Mouse (Mus musculus): ENCODE results near the gene Cycs.
"Not testable (repeated sequence)": the region's sequence is repeated elsewhere in the genome, so short reads cannot be mapped to it uniquely, and the experiment has no call there.

The Cycs gene

DNA sequence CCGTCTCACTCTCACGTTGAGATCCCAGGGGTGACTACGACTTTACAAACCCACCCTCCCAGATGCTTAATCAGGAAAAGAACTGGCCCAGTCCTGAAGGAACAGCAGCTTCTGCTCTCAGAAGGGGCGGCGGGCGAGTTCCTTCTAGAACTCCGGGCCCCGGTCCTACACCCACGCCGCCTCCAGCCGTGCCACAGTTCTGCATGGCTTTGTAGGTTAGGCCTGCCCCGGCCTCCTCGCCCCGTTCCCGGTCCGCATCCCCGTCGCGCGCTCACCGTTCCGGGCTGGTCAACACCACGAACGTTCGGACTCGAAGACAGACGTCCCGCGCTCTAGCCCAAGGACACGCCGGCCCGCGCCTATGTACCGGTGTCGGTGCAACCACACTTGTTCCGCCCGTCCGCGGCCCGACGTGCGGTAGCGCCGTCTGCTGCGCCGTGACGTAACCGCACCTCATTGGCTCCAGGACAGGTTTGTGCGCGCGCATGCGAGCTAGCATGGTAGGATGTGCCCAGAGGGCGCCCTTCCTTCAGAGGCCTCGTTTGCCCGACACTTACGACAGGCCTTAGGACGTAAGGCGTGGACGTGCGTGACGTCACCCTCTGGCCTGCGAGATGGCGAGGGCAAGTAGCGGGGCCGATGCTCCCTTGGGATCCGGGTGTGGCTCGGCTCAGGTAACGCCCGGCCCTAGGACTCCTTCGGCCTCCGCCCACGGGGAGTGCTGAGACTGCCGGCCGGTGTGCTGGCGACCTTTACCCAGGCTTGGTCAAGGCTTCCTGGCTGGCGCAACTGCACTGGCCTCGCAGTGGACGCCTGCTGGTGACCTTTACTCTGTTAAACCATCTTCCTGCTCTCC is at the start of gene Cycs:
TSS of gene Cycs (minus strand) at position 398 of the 856 bp plus-strand sequence.
- peak; percentile 99 for DNase-seq (ENCODE audit: low spot score)

DNA sequence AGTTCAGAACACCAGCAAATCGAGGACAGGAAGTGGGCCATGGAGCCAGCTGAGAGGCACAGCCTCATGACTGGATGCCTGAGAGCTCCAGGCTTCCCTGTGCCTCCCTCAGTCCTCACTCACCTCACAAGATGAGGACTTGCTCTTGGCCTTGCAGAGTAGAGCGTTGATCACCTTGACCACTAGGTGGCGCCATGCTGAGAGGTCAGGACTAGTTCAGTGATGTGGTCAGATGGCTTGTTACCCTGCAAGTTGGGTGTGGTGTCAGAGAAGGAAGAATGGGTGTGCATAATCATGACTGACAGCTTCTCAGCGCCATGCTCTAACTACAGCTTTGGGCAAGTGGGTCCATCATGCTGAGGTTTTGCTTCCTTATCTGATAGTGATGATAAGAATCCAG is 35.3 kb upstream of the Cycs start:
- DNase-seq (ENCODE audit: low spot score), result peak; percentile 39

DNA sequence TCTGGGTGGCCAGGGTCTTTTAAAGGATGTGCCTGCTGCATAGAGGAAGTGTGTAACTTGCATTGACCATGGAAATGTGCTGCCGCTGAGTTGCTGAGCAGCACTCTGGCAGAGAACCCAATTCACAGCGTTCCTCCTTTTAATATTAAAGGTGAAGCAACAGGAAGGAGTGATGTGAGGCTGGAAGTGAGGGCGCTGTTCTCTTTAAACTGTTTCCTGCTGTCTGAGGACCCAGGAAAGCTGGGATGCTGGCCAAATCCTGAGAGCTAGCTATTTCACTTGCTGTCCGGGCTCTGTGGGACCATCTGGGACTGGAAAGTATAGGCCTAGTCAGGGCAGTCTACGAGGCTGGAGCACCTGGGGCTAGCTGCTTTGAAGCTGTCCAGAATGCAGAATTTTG is 32.2 kb upstream of the Cycs start:
- DNase-seq (ENCODE audit: low spot score), result no peak

DNA sequence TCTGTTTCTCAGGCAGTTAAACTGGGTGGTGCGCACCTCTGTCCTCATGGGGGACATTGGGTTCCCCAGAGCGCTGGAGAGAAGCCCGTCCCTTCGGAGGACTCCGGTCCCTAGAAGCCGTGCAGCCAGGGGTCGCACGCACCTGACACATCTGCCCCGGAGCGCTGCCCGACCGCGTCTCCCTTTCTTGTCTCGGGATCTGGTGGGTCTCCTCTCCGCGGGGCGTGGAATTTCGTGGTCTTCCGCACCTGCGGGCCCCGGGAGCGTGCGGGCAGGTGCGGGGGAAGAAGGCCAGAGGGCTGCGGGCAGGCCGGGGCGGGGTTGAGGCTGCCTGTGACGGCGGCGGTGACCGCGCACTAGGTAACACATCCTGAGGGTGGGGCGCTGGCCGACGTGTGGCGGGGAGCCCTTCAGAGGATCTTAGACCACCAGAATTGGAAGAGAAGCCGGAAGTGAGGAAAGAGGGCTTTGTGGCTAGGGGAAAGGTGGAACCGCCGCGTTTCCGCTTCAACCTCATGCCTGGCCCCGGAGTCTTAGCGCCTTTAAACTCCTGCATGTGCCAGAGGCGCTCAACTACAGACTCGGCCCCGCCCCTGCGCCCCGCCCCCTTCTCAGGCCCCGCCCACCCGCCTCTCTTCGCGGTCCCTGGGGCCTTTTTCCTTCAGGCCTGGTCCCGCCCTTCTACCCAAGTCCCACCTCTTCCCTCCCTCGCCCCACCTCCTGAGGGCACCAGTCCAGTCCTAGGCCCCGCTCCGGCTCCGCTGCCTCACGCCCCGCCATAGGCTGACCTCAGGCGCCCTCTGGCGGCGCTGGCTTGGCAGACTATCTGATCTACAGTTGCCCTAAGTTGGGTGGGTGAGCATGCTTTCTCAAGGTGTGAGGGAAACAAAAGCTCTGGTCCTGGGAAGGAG is 30.2 kb upstream of the Cycs start, which contains the start of gene 4921507P07Rik:
TSS of gene 4921507P07Rik (minus strand) at position 332 of the 911 bp plus-strand sequence.
- peak; percentile 87 for DNase-seq (ENCODE audit: low spot score)

DNA sequence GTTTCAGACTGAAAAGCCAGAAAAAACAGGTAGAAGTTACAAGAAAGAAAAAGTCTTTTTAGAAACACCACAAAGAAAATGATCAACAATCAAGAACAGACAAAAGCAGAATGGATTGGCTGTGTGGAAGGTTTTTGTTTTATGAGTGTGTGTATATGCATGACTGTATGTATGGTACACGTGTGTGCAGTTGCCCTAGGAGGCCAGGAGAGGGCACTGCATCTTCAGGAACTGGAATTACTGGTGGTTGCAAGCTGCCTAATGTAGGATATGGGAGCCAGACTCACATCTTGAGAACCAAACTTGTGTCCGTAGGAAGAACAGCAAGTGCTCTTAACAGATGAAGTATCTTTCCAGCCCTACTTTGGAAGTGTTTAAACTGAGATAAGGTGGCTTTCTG is 28.0 kb upstream of the Cycs start:
- DNase-seq (ENCODE audit: low spot score), result no peak

DNA sequence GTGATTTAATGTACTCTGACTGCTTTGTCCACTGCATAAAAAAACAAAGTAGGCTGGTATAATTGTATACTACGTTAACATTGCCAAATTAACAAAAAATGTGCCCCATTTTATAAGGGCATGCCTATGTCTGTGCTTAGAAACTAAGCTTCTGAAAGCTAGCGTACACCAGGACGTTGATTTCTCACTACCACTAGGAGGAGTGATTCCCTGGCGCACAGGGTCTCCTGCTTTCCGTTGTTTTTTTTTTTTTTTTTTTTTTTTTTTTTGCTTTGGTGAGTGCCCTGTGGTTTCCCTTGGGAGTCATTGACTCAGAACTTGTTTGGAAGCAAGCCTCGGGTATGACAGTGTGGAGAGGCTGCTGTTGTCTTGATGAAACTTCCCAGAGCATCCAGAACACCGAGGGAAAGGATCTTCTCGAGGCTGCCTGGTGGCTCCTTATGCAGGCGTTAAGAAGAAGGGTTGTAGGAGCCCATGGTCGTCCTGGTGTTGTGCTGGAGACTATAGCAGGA is 27.1 kb upstream of the Cycs start:
- no peak for DNase-seq (ENCODE audit: low spot score)

DNA sequence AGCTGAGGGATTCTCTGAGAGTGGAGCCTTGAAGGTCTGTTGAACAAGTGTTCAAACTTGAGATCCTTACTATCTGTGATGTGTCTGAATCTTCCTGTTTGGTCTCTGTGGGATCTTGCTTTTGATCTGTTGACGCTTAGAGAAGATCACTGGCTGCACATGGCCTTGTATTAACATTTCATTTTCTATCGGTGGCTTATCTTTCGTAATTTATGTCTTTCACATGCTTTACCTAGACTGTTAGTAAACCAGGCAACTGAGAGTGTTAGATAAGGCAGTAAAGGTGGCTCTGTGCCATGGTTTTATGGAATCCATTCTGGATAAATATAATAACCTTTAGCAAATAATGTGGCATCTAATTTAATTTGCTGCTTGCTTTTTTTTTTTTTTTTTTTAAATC is 23.9 kb upstream of the Cycs start:
- no peak for DNase-seq (ENCODE audit: low spot score)

DNA sequence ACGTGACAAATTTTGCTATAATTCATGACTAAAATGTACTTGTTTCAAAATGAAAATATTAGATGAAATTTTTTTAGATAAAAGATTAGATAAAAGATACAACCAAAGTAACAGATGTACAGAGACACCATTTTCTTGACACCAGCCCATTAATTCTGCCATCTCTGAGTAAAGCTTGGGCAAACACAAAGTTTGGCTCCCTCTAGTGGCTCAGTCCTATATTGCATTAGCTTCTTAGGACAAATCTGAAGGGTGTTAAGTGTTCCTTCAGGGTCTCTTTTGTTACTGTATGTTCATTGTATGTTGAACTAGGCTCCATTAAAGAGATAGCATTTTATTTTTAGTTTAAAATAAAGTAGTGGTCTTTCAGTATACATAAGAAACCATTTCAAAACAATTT is 21.9 kb upstream of the Cycs start:
- DNase-seq (ENCODE audit: low spot score), result no peak

DNA sequence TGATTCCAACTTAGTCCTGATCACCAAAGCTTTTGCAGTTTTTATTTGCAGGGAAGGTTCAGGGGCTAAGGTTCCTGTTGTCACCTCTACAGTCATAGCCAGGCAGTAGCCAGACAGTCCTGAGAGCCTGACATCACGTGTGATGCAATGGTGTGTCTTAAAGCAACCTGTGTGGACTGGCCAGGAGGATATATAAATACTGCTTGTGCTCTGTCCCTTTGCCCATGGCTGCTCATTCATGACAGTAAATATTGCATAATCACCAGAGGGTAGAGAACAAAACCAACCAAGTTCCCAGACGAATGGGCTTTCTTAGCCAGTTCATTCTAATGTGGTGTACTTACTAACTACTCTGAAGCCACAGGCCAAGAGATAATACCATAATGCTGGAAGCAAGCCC is 21.1 kb upstream of the Cycs start:
- no peak for DNase-seq (ENCODE audit: low spot score)

DNA sequence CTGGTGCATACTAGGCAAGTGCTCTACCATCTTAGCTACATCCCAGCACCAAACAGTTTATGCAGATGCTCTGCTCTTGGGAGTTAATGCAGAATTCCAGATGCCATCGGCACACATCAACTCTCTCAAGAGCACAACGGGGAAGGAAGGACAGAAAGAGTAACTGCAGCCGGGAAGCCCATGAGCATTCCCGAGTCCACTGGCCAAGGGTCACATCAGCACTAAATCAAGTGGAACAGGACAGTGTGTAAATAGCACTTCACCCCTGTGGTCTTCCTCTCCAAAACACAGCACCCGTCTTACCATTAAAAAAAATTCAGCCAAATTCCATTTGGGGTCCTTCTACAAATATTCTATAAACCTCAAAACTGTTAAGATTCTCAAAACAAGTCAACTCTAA is 20.0 kb upstream of the Cycs start:
- DNase-seq (ENCODE audit: low spot score), result no peak

DNA sequence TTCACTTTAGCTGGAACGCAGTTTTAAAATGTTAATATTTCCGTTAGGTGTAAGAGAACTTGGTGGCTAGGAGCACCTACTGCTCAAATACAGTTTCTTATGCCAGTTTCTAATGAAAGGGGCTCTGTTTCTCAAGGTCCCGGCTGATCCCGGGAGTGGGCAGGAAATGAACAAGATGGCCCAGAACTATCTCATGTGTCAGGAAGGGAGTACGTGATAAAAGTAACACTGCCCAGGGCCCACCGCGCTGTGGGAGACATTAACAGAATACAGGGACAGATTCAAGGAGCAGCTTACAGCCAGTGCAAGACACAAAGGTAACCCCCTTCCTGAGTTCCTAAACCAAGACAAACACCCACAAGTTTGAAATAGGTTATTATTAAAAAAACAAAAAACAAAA is 19.4 kb upstream of the Cycs start:
- DNase-seq (ENCODE audit: low spot score), result no peak

DNA sequence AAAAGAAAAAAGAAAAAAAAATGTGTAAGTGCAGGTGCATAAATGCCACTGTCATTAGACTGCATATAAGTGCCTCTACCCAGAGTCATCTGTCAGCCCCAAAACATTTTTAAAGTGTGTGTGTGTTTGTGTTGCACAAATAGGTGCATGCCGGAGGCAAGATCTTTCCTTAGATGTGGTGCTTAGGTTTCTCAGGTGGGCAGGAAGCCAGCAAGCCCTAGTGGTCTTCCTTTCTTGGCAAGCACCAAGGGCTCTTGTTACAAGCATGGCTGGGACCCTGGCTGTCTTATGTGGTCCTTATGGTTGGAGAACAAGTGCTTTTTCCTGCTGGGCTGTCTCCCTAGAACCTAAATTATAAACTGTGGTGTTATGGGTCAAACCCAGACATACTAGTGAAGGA is 5.3 kb upstream of the Cycs start:
- no peak for DNase-seq (ENCODE audit: low spot score)

DNA sequence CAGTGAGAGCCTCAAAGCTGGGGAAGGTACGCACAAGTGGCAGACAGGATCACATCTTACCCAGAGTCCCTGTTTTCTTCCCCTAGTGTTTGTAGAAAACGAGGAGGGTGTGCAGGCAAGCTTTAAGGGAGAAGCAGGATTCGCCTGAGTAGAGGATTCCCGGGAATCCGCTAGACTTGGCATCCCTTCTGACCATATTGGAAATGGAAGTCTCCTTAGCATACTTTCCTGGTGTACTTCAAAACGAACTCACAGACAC is 588 bp upstream of the Cycs start:
- DNase-seq (ENCODE audit: low spot score), result no peak

DNA sequence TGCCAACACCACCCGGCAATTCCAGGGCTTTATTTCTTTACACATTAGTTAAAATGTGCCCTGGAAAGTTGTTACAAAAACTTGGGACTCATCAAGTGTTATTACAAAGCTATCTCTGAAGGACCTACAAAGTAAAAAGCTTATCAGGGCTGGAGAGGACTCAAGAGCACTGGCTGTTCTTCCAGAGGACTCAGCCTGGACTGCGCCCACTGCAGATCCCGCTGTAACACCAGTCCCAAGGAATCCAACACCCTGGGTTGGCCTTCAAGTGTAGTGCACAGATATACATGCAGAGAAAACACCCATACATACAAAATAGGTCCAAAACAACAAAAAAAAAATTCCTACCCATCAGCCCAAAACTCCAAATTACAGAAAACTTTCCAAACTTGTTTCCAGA is 2.7 kb downstream of the Cycs start:
- no peak for DNase-seq (ENCODE audit: low spot score)

DNA sequence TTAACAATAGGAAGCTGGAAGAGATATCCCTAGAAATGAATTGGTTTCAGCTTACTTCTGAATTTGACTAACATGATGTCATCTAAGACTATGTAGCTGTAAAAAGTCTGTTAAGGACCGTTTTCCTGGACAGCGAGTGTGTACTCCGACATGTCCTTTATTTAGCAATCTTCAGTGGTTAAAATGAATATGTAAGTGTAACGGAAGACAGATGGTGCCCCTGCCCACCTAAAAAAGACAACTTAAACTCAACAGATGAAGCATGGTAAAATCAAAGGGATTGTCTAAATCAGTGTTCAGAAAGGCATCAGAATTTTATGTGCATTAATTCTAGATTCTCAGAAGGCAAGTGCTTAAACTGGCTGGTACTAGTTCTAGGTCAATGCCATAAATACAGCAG is 3.9 kb downstream of the Cycs start:
- DNase-seq (ENCODE audit: low spot score), result no peak

DNA sequence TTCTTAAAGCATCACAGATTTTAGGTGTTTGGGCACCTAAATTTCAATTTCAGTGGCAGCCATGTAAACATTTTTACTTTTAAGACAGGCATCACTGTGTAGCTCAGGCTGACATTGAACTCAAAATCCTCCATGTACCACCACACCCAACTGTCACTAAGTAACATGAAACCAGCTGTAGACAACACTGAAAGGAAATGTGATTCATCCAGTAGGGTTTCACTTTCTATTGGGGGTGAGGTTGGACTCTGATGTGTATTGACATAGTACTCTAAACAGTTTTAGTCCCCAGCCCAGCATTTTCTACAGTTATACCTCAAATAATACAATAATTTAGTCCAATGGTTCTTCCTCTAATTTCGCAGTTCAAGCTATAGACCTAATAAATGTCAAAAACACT is 5.6 kb downstream of the Cycs start:
- no peak for DNase-seq (ENCODE audit: low spot score)

DNA sequence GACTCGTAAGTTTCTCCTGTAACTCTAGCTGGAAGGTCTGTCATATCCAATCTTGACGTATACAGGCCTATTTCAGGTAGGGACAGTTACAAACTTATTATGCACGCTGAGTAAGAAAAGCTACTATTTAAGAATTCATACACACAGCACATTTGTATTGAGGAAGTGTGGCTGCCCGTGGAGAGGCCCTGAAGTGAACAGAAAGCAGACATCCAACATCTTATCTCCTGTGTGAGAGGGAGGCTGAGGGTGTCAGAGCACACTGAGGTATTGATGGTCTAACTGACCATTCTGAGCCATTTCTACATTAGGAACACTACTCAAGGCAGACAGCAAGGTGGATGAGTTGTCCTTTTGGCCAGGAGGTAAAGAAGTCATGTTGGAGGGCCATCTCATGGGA is 7.5 kb downstream of the Cycs start:
- no peak for DNase-seq (ENCODE audit: low spot score)

DNA sequence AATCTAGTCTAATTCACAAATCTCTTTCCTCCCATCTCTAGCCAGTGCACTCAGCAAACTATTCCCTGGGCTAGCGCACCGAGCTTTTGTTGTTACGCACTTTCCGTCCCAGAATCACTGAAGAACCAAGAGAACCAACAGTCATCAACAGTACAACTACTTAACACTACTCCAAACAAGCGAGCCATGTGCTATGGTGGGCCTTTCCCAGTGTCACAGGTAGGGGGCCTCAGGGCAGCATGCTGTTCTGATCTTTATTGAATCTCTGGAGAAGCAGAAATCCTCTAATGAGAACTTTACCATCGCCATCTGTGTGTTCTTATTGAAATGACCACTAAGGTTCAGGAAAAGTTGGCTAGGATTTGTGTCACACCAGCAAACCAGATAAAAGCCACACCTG is 8.8 kb downstream of the Cycs start:
- no peak for DNase-seq (ENCODE audit: low spot score)

DNA sequence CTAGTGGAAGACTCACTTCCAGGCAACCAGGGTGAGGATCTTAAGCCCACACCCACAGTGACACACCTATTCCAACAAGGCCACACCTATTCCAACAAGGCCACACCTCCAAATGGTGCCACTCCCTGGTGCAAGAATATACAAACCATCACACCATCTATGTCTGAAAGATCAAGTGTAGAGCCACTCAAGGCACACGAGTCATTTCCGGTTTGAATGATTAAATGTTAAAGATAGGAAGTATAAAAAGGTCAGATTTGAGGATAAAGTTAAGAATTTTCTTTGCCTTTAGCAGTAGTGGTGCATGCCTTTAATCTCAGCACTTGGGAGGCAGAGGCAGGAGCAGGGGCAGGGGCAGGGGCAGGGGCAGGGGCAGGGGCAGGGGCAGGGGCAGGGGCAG is 12.1 kb downstream of the Cycs start:
- DNase-seq (ENCODE audit: low spot score), result not testable (repeated sequence)

DNA sequence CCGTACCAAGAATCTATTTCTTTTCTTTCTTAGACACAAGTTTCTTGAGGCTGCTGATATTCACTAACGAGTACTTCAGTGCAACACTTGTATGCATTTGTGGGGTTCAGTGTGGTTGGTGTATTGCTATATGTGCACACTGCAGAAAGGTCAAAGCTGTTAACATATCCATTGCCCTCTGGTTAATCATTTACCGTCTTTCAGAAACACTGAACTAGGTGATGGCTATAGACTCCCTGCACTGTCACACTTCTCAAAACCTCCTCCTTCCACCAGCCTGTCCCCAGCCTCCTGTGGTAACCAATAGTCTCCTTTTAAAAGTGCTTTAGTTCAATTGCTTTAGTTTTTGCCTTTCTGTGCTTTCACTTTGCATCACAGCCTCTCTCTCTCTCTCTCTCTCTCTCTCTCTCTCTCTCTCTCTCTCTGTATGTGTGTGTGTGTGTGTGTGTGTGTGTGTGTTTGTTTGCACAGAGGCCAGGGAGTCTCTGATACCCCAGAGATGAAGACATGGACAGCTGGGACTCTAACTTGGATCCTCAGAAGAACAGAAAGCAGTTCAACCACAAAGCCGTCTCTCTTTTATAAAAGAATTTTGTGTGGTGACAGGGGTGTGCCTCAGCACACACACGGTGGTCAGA is 13.3 kb downstream of the Cycs start:
- DNase-seq (ENCODE audit: low spot score), result no peak

DNA sequence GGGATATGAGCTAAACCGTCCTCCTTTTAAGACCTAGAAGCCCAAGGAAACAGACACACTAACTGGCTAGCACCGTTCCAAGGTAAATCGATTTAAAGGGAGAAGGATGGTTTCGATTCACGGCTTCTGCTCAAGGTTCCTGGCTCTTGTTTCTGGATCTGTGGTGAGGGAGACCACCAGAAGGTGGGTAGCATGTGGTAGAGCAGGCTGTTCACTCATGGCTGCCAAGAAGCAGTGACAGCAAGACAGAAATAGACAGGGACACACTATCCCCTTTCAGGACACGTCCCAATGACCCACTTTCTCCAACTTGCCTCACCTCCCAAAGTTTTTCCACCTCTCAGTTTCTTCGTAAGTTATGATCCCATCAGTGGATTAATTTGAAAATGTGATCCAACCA is 16.5 kb downstream of the Cycs start:
- DNase-seq (ENCODE audit: low spot score), result no peak

DNA sequence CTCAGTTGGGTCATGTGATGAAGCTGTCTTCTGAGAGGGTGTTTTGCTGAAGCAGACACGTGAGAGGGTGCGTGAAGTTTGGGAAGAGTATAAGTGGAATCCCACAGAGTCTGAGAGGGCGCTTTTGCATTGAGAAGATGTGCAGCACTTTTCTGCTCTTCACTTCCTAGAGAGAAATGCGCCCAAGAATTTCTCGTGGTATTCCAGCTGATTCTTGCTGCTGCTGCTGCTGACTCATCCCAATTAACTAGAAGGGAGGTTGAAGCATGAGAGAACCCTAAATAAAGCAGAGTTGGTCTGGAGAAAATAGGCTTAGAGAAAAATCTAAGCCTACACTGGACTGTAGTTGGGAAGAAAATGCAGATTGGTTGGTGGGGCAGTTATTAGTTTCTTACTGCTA is 17.3 kb downstream of the Cycs start:
- no peak for DNase-seq (ENCODE audit: low spot score)

Measured in spleen, adult 12 weeks (tissue).